Mouse (Mus musculus) 3134 (cell line): ENCODE measurements around the gene Mob2.

ENCODE experiments used
- DNase-seq: peaks from one replicate; pipeline ENCODE4 v3.0.0-alpha.2; 2011; ENCODE audit warnings: low spot score; ENCODE audit not compliant: insufficient read length; ENCODE audit errors: extremely low read depth

Gene Mob2

GRCm38 (mm10) chr7:142080876-142081275 lies 20.0 kb upstream of the Mob2 start:
- no peak for DNase-seq

- no peak for DNase-seq
These were observed 18.5 kb upstream of the Mob2 start for GRCm38 (mm10) chr7:142079365-142079764.

GRCm38 (mm10) chr7:142077138-142077537 lies 16.3 kb upstream of the Mob2 start:
- DNase-seq, result no peak

GRCm38 (mm10) chr7:142074146-142074886 lies 13.5 kb upstream of the Mob2 start:
- no peak for DNase-seq

GRCm38 (mm10) chr7:142071717-142072116 lies 10.9 kb upstream of the Mob2 start:
- no peak for DNase-seq

- DNase-seq, result no peak
These were observed 10.3 kb upstream of the Mob2 start for GRCm38 (mm10) chr7:142071212-142071578.

- peak; percentile 38 for DNase-seq
These were observed 9.8 kb upstream of the Mob2 start for GRCm38 (mm10) chr7:142070458-142071211.

- DNase-seq, result no peak
These were observed 7.6 kb upstream of the Mob2 start for GRCm38 (mm10) chr7:142068429-142068828.

- no peak for DNase-seq
These were observed 507 bp downstream of the Mob2 start for GRCm38 (mm10) chr7:142060185-142060930.

GRCm38 (mm10) chr7:142059024-142059423 lies 1.8 kb downstream of the Mob2 start:
- no peak for DNase-seq

GRCm38 (mm10) chr7:142057121-142057520 lies 3.7 kb downstream of the Mob2 start:
- DNase-seq, result no peak

GRCm38 (mm10) chr7:142056601-142057061 lies 4.2 kb downstream of the Mob2 start:
- no peak for DNase-seq

- DNase-seq, result no peak
These were observed 5.4 kb downstream of the Mob2 start for GRCm38 (mm10) chr7:142055431-142055830.

- no peak for DNase-seq
These were observed 10.3 kb downstream of the Mob2 start for GRCm38 (mm10) chr7:142050536-142050935.

GRCm38 (mm10) chr7:142045932-142046331 lies 14.9 kb downstream of the Mob2 start:
- DNase-seq, result no peak

GRCm38 (mm10) chr7:142045344-142045743 lies 15.5 kb downstream of the Mob2 start:
- DNase-seq, result no peak

- no peak for DNase-seq
These were observed 20.1 kb downstream of the Mob2 start for GRCm38 (mm10) chr7:142040756-142041155.

GRCm38 (mm10) chr7:142037553-142038170 lies 23.2 kb downstream of the Mob2 start:
- no peak for DNase-seq

- DNase-seq, result no peak
These were observed 25.6 kb downstream of the Mob2 start for GRCm38 (mm10) chr7:142035048-142035811.

GRCm38 (mm10) chr7:142034198-142034597 lies 26.7 kb downstream of the Mob2 start:
- peak; percentile 33 for DNase-seq
